Mouse (Mus musculus) kidney, adult 2 months (tissue): ENCODE measurements around the gene Prkce.

Source experiments
- CTCF ChIP-seq: fragments of 200-500 bp; conservative IDR thresholded peaks from 2 replicates; pipeline ENCODE4 v1.5.1; 2011; ENCODE audit warnings: low read depth, mild to moderate bottlenecking, control low read depth, low read length, moderate library complexity, mixed read lengths; ENCODE audit not compliant: insufficient read depth, insufficient read length
- POLR2A ChIP-seq: fragments of 200-500 bp; IDR thresholded peaks from one replicate; pipeline ENCODE4 v1.6.1; 2011; ENCODE audit warnings: low read depth, low read length, control low read depth

DNA sequence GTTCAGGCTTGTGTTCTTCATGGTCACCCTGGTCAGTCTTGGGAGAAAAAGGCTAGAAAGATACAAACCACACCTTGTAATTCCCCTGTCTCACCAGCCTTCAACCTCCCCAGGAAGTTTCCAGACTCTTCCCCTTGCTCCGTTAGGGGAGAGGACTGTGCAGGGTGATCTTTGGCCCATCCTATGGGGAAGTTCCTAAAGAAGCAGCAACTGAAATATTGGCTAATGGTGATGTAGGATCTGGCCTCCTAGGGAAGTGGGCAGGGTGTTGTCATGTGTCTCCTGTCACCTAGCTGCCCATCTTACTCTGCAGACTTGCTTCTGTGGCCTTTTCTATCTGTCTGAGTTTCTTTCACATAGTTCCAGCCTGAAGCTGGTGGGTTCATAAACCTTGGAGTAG lies 538.9 kb downstream of the Prkce start:
- TF ChIP-seq CTCF (no peak), POLR2A (no peak)
